Mouse (Mus musculus): ENCODE measurements at regions not wholly inside any gene's neighbourhood (a gene's known extent, or its start where the extent isn't known, plus 50 kb on each side); places are given as distances from the start of the nearest gene placed in this dataset.

DNA sequence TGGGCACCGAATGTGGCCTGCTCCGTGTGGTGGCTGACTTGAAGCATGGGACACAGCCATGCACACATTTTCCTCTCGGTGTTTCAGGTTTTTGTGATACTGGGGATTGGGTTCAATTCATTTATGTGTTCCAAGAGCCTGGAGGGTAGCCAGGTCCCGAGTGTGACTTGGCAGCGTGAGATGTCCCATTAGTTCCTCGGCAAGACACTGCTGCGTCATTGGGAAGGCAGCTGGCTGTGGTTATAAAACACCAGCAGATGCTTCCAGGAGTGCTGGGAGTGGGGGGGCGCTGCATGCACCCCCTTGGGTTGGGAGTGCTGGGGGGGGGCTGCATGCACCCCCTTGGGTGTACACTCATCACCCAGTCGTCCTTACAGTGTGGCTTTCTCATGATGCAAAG, 186.9 kb upstream of the Sulf2 start:
- TF ChIP-seq CEBPB (IDR thresholded peaks at IDR 0.05; ENCODE audit: insufficient read depth, poor library complexity, severe bottlenecking) (no peak), POLR2A (IDR thresholded peaks at IDR 0.05; ENCODE audit: insufficient read length, low read depth) (no peak), E2F4 (IDR thresholded peaks at IDR 0.05; ENCODE audit: insufficient read depth) (no peak), MAX (IDR thresholded peaks at IDR 0.05; ENCODE audit: low read depth) (no peak)
